Mouse (Mus musculus): ENCODE results near the gene Gm2075. TPM values are rescaled to one million over a fixed set of nuclear protein-coding genes. Genes with fewer than 3 reads are reported as not detected.
"Not testable (repeated sequence)": the region's sequence is repeated elsewhere in the genome, so short reads cannot be mapped to it uniquely, and the experiment has no call there.

Gm2075 gene
- total RNA-seq (2021) = not detected
- long read RNA-seq, experiment 1 = 0 reads
- long read RNA-seq, experiment 2 = 0 reads

- intact Hi-C loops (cut with DNase I); DNase-seq (ENCODE audit: low spot score in 2 of 2): not testable (repeated sequence)
Measured at GRCm38 (mm10) chr12:88011548-88011947, at the start of gene Gm2075. Gene Gm2075 (plus strand): TSS chr12:88011848.

GRCm38 (mm10) chr12:87984000-87984399 lies 27.6 kb upstream of the Gm2075 start:
- intact Hi-C loops (cut with DNase I) = not testable (repeated sequence)
- DNase-seq (ENCODE audit: low spot score in 2 of 2) = peak; percentile 3 to 26

- intact Hi-C loops (cut with DNase I); DNase-seq (ENCODE audit: low spot score in 2 of 2): not testable (repeated sequence)
Measured at GRCm38 (mm10) chr12:88004118-88004517, 7.5 kb upstream of the Gm2075 start.

GRCm38 (mm10) chr12:88018671-88019070 lies 7.0 kb downstream of the Gm2075 start, which contains the start of gene Gm6803:
Gene Gm6803 (minus strand): TSS chr12:88018771.
- DNase-seq (ENCODE audit: low spot score in 2 of 2); intact Hi-C loops (cut with DNase I): not testable (repeated sequence)

GRCm38 (mm10) chr12:88026704-88027103 lies 15.1 kb downstream of the Gm2075 start, which contains the start of gene Gm2056:
Gene Gm2056 (plus strand): TSS chr12:88027004.
- DNase-seq (ENCODE audit: low spot score in 2 of 2); intact Hi-C loops (cut with DNase I): not testable (repeated sequence)

GRCm38 (mm10) chr12:88032250-88032649 lies 20.6 kb downstream of the Gm2075 start:
- intact Hi-C loops (cut with DNase I) = not testable (repeated sequence)

GRCm38 (mm10) chr12:88039062-88039461 lies 27.4 kb downstream of the Gm2075 start:
- DNase-seq (ENCODE audit: low spot score in 2 of 2); intact Hi-C loops (cut with DNase I): not testable (repeated sequence)

More at GRCm38 (mm10) chr12:88032250-88032649, 20.6 kb downstream of the Gm2075 start:
- DNase-seq (ENCODE audit: low spot score in 2 of 2) = not testable (repeated sequence)

- DNase-seq (ENCODE audit: low spot score in 2 of 2) = not testable (repeated sequence)
- intact Hi-C loops (cut with DNase I) = loop anchor here (5.0 kb wide), 1 partner anchor 298 kb away; no protein-coding TSS in a partner anchor
Measured at GRCm38 (mm10) chr12:88039703-88040102, 28.1 kb downstream of the Gm2075 start.

- DNase-seq (ENCODE audit: low spot score in 2 of 2); intact Hi-C loops (cut with DNase I): not testable (repeated sequence)
Measured at GRCm38 (mm10) chr12:88045226-88045625, 33.6 kb downstream of the Gm2075 start.

Other genes with a start within 250 kb of the Gm2075 start
- not detected for gene Gm21319, start 236.1 kb upstream of the Gm2075 start, total RNA-seq (2021)
- not detected for gene Gm21936, start 216.3 kb upstream of the Gm2075 start, total RNA-seq (2021)
- gene BB287469, start 195.3 kb upstream of the Gm2075 start, total RNA-seq (2021) = not detected
- gene Gm2001, start 169.5 kb upstream of the Gm2075 start, total RNA-seq (2021) = not detected
- not detected for gene Gm2016, start 137.8 kb upstream of the Gm2075 start, total RNA-seq (2021)
- not detected for gene Gm2022, start 116.5 kb upstream of the Gm2075 start, total RNA-seq (2021)
- not detected for gene Gm2035, start 92.0 kb upstream of the Gm2075 start, total RNA-seq (2021)
- gene Gm2042, start 57.8 kb upstream of the Gm2075 start, total RNA-seq (2021) = not detected
- gene Gm6803, start 6.9 kb downstream of the Gm2075 start, total RNA-seq (2021) = not detected
- not detected for gene Gm2056, start 15.2 kb downstream of the Gm2075 start, total RNA-seq (2021)
- gene Gm16368, start 71.8 kb downstream of the Gm2075 start, total RNA-seq (2021) = not detected
- gene Gm10436, start 170.3 kb downstream of the Gm2075 start, total RNA-seq (2021) = not detected
- gene Gm8332, start 238.3 kb downstream of the Gm2075 start, total RNA-seq (2021) = not detected